Mouse (Mus musculus) brown adipose tissue, adult 24 weeks (tissue): ENCODE results near the gene Tspear. TPM values are rescaled to one million over a fixed set of nuclear protein-coding genes. Genes with fewer than 3 reads are reported as not detected.
A peak's percentile ranks its signal among the peaks of the same experiment; 100 is the strongest.

Experiments used
- H3K27ac ChIP-seq: fragments of 200-500 bp; replicated peaks from 2 replicates; pipeline ENCODE4 v1.5.1; 2012; ENCODE audit warnings: low read depth, mild to moderate bottlenecking, low read length
- H3K4me1 ChIP-seq: fragments of 200-500 bp; 2 replicates; pipeline ENCODE4 v1.6.1; 2012; ENCODE audit warnings: low read length, mixed read lengths; ENCODE audit not compliant: control insufficient read depth, insufficient read depth, insufficient read length
- H3K4me3 ChIP-seq: fragments of 200-500 bp; 2 replicates; pipeline ENCODE4 v1.5.1; 2012; ENCODE audit warnings: low read depth, mild to moderate bottlenecking, low read length, moderate library complexity; ENCODE audit not compliant: insufficient read depth
- polyA plus RNA-seq: library from polyadenylated mRNA; stranded (reverse); fragments of >200 nt; gene quantifications from 2 replicates; pipeline ENCODE4 v1.2.4, GENCODE M21; 2012; ENCODE audit not compliant: missing spikeins, insufficient read depth, insufficient read length

Gene Tspear
- polyA plus RNA-seq, 1 experiment: not detected

GRCm38 (mm10) chr10:77852559-77852958 is 166.2 kb downstream of the Tspear start, which contains the start of gene Gm10318:
Gene Gm10318 (plus strand): TSS chr10:77852859.
- no peak within 1 kb of the TSS for H3K4me3 ChIP-seq
- no peaks in the 10 kb centered on the region for H3K4me1 ChIP-seq
- no peak within 1 kb of the TSS for H3K27ac ChIP-seq

- H3K4me3 ChIP-seq: no peak within 1 kb of the TSS
- H3K4me1 ChIP-seq: no peaks in the 10 kb centered on the region
- H3K27ac ChIP-seq: no peak within 1 kb of the TSS
Measured at GRCm38 (mm10) chr10:77861675-77862074, 175.3 kb downstream of the Tspear start, which contains the start of gene Gm3285. Gene Gm3285 (plus strand): TSS chr10:77861975.

GRCm38 (mm10) chr10:77864067-77864761 is 177.8 kb downstream of the Tspear start:
- no peak overlapping the region for H3K27ac ChIP-seq
- no peak overlapping the region for H3K4me3 ChIP-seq
- H3K4me1 ChIP-seq: no peaks in the 10 kb centered on the region

GRCm38 (mm10) chr10:77864762-77865143 is 178.4 kb downstream of the Tspear start:
- H3K4me3 ChIP-seq: no peak overlapping the region
- no peak overlapping the region for H3K27ac ChIP-seq
- no peaks in the 10 kb centered on the region for H3K4me1 ChIP-seq

GRCm38 (mm10) chr10:77867546-77867945 is 181.2 kb downstream of the Tspear start:
- no peak overlapping the region for H3K4me3 ChIP-seq
- H3K27ac ChIP-seq: no peak overlapping the region

GRCm38 (mm10) chr10:77869651-77870050 is 183.3 kb downstream of the Tspear start:
- Histone ChIP-seq H3K4me3 (no peak overlapping the region), H3K4me1 (no peaks in the 10 kb centered on the region), H3K27ac (no peak overlapping the region)

More at GRCm38 (mm10) chr10:77867546-77867945, 181.2 kb downstream of the Tspear start:
- no peaks in the 10 kb centered on the region for H3K4me1 ChIP-seq

GRCm38 (mm10) chr10:77878985-77879384 is 192.6 kb downstream of the Tspear start:
- H3K27ac ChIP-seq: no peak overlapping the region
- H3K4me3 ChIP-seq: no peak overlapping the region
- no peaks in the 10 kb centered on the region for H3K4me1 ChIP-seq

- Histone ChIP-seq H3K4me1 (no peaks in the 10 kb centered on the region), H3K4me3 (no peak overlapping the region), H3K27ac (no peak overlapping the region)
Measured at GRCm38 (mm10) chr10:77880305-77880704, 193.9 kb downstream of the Tspear start.

- no peaks in the 10 kb centered on the region for H3K4me1 ChIP-seq
- H3K27ac ChIP-seq: no peak overlapping the region
- no peak overlapping the region for H3K4me3 ChIP-seq
Measured at GRCm38 (mm10) chr10:77882553-77882952, 196.2 kb downstream of the Tspear start.

- no peak overlapping the region for H3K27ac ChIP-seq
- no peaks in the 10 kb centered on the region for H3K4me1 ChIP-seq
- H3K4me3 ChIP-seq: no peak overlapping the region
Measured at GRCm38 (mm10) chr10:77886007-77886747, 199.8 kb downstream of the Tspear start.

GRCm38 (mm10) chr10:77890987-77891565 is 204.7 kb downstream of the Tspear start:
- no peaks in the 10 kb centered on the region for H3K4me1 ChIP-seq
- H3K4me3 ChIP-seq: no peak overlapping the region
- no peak overlapping the region for H3K27ac ChIP-seq

- Histone ChIP-seq H3K4me1 (no peaks in the 10 kb centered on the region), H3K27ac (no peak overlapping the region), H3K4me3 (no peak overlapping the region)
Measured at GRCm38 (mm10) chr10:77895562-77895961, 209.2 kb downstream of the Tspear start.

- H3K4me1 ChIP-seq: no peaks in the 10 kb centered on the region; the same call in 1 of the 2 replicates
- no peak overlapping the region for H3K4me3 ChIP-seq
- no peak overlapping the region for H3K27ac ChIP-seq
Measured at GRCm38 (mm10) chr10:77900126-77900525, 213.8 kb downstream of the Tspear start.

GRCm38 (mm10) chr10:77900903-77901818 is 214.8 kb downstream of the Tspear start:
- no peaks in the 10 kb centered on the region; the same call in 1 of the 2 replicates for H3K4me1 ChIP-seq
- H3K4me3 ChIP-seq: no peak overlapping the region
- H3K27ac ChIP-seq: no peak overlapping the region

GRCm38 (mm10) chr10:77901871-77902210 is 215.5 kb downstream of the Tspear start:
- Histone ChIP-seq H3K27ac (no peak overlapping the region), H3K4me1 (no peaks in the 10 kb centered on the region; the same call in 1 of the 2 replicates), H3K4me3 (peak overlapping the region; percentile 55)
